Mouse (Mus musculus) midbrain, embryonic 11.5 days (tissue): ENCODE measurements around the gene Tubgcp6. TPM values are rescaled to one million over a fixed set of nuclear protein-coding genes. Genes with fewer than 3 reads are reported as not detected.

ENCODE experiments used
- ATAC-seq: fragments of 200-750 bp; cut with Nextera tagmentation; 2 replicates; pipeline ENCODE4 v1.8.0; 2017; ENCODE audit warnings: moderate TSS enrichment, moderate library complexity; ENCODE audit not compliant: low FRiP score
- DNase-seq: peaks from one replicate; pipeline ENCODE4 v3.0.0; 2015; ENCODE audit warnings: low spot score; ENCODE audit errors: missing footprints
- H3K27ac ChIP-seq: fragments of 300-500 bp; sonication (generic); 2 replicates; pipeline ENCODE4 v1.5.1; 2014; ENCODE audit warnings: low read depth, low read length
- H3K27me3 ChIP-seq: fragments of 300-500 bp; sonication (generic); 2 replicates; pipeline ENCODE4 v1.6.1; 2014; ENCODE audit warnings: mild to moderate bottlenecking, low read length, moderate library complexity, mixed read lengths; ENCODE audit not compliant: control insufficient read depth, insufficient read depth
- H3K36me3 ChIP-seq: fragments of 300-500 bp; sonication (generic); 2 replicates; pipeline ENCODE4 v1.6.1; 2014; ENCODE audit warnings: mild to moderate bottlenecking, low read length, moderate library complexity, mixed read lengths; ENCODE audit not compliant: control insufficient read depth, insufficient read depth
- H3K4me1 ChIP-seq: fragments of 300-500 bp; sonication (generic); 2 replicates; pipeline ENCODE4 v1.6.1; 2014; ENCODE audit warnings: low read length; ENCODE audit not compliant: control insufficient read depth, insufficient read depth
- H3K4me2 ChIP-seq: fragments of 300-500 bp; sonication (generic); 2 replicates; pipeline ENCODE4 v1.6.1; 2014; ENCODE audit warnings: mild to moderate bottlenecking, moderate library complexity
- H3K4me3 ChIP-seq: fragments of 300-500 bp; sonication (generic); 2 replicates; pipeline ENCODE4 v1.5.1; 2014; ENCODE audit warnings: low read depth, low read length
- H3K9ac ChIP-seq: fragments of 300-500 bp; sonication (generic); 2 replicates; pipeline ENCODE4 v1.6.1; 2014; ENCODE audit warnings: low read length
- H3K9me3 ChIP-seq: fragments of 300-500 bp; sonication (generic); 2 replicates; pipeline ENCODE4 v1.6.1; 2016; ENCODE audit warnings: low read length; ENCODE audit not compliant: control insufficient read depth
- WGBS: fragments of 180-500 bp; shearing (Covaris S2); extraction: QIAGEN DNeasy Blood & Tissue Kit; methylation state at CpG from one replicate; pipeline ENCODE4 v1.1.7; 2014; 5-methylcytosine and 5-hydroxymethylcytosine counted together
- polyA plus RNA-seq: library from polyadenylated mRNA; unstranded; fragments of >200 nt; fragmentation: Nextera tagmentation; extraction: Ambion mirVana; gene quantifications from 2 replicates; pipeline ENCODE4 v1.2.1, GENCODE M21; 2014

Tubgcp6 gene
- polyA plus RNA-seq, 1 experiment from 2014 or later: 16.8 TPM

GRCm38 (mm10) chr15:89067609-89068008 lies 55.3 kb downstream of the Tubgcp6 start:
- Histone ChIP-seq H3K4me2 (no peak overlapping the region), H3K27ac (no peak overlapping the region), H3K36me3 (no peaks in the 10 kb centered on the region), H3K4me1 (no peaks in the 10 kb centered on the region), H3K4me3 (no peak overlapping the region), H3K9ac (no peak overlapping the region), H3K9me3 (no peaks in the 10 kb centered on the region), H3K27me3 (peaks cover 27% of the 10 kb centered on the region)
- no peak for ATAC-seq
- 32% methylated on average over 35 of the region's 35 CpGs for WGBS
- peak; percentile 87 for DNase-seq

GRCm38 (mm10) chr15:89064891-89065290 lies 58.0 kb downstream of the Tubgcp6 start:
- H3K36me3 ChIP-seq: no peaks in the 10 kb centered on the region
- no peak overlapping the region for H3K27ac ChIP-seq
- no peaks in the 10 kb centered on the region for H3K9me3 ChIP-seq
- 90% methylated on average over 5 of the region's 5 CpGs for WGBS
- no peak overlapping the region for H3K4me3 ChIP-seq
- no peak overlapping the region for H3K4me2 ChIP-seq
- H3K9ac ChIP-seq: no peak overlapping the region
- H3K27me3 ChIP-seq: peaks cover 41% of the 10 kb centered on the region
- DNase-seq (peak; percentile 75), ATAC-seq (no peak)
- H3K4me1 ChIP-seq: no peaks in the 10 kb centered on the region

DNA sequence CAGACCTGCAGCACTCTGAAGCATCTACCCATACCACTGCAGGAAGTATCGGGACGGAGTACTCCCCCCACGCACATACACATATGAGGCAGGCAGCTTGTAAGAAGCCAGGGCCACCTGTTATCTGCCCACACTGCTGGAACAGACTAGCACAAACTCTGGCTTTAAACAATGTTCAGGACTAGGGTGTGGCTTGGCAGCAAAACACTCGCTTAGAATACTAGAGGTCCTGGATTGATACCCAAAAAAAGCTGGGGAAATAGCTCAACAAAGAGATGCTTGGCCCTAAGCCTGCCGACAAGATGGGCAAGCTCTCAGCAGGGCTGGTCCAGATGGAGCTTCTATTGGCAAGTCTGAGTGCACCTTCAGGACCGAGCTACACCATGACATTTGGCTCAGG lies 59.4 kb downstream of the Tubgcp6 start:
- H3K4me1 ChIP-seq: no peaks in the 10 kb centered on the region
- WGBS: 73% methylated on average over 6 of the region's 6 CpGs
- no peak overlapping the region for H3K4me3 ChIP-seq
- DNase-seq (no peak), ATAC-seq (no peak)
- no peak overlapping the region for H3K4me2 ChIP-seq
- no peaks in the 10 kb centered on the region for H3K9me3 ChIP-seq
- no peak overlapping the region for H3K9ac ChIP-seq
- peaks cover 39% of the 10 kb centered on the region for H3K27me3 ChIP-seq
- no peak overlapping the region for H3K27ac ChIP-seq
- H3K36me3 ChIP-seq: no peaks in the 10 kb centered on the region

- ATAC-seq: no peak
- no peak overlapping the region for H3K27ac ChIP-seq
- no peak overlapping the region for H3K9ac ChIP-seq
- no peaks in the 10 kb centered on the region for H3K4me1 ChIP-seq
- peak; percentile 49 for DNase-seq
- H3K27me3 ChIP-seq: peaks cover 38% of the 10 kb centered on the region
- H3K4me2 ChIP-seq: no peak overlapping the region
- WGBS: 74% methylated on average over 7 of the region's 7 CpGs
- H3K36me3 ChIP-seq: no peaks in the 10 kb centered on the region
- no peaks in the 10 kb centered on the region for H3K9me3 ChIP-seq
- H3K4me3 ChIP-seq: no peak overlapping the region
Observed at GRCm38 (mm10) chr15:89063001-89063400, 59.9 kb downstream of the Tubgcp6 start.

DNA sequence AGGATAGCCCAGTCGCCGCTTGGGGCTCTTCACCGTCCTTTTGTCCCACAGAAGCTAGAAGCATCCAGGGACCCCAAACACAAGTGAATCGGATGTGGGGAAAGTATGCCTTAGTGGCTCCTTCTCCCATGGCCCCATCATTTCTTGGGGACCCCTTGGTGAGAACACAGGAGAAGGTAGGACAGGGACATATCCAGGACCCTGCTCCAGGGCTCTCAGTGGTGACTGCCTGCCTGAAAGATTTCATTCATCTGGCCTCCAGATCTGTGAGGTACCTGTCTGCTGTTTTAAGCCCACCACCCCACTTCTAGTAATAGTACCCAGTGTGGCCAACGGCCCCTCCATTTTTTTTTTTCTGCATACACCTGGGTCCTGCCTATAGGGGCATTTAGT lies 60.4 kb downstream of the Tubgcp6 start:
- no peak overlapping the region for H3K9ac ChIP-seq
- no peaks in the 10 kb centered on the region for H3K9me3 ChIP-seq
- no peak overlapping the region for H3K4me3 ChIP-seq
- H3K27ac ChIP-seq: no peak overlapping the region
- peaks cover 33% of the 10 kb centered on the region for H3K27me3 ChIP-seq
- H3K36me3 ChIP-seq: no peaks in the 10 kb centered on the region
- no peak for ATAC-seq
- 89% methylated on average over 5 of the region's 5 CpGs for WGBS
- H3K4me2 ChIP-seq: no peak overlapping the region
- peak; percentile 31 for DNase-seq
- no peaks in the 10 kb centered on the region for H3K4me1 ChIP-seq

GRCm38 (mm10) chr15:89061761-89062517 lies 61.0 kb downstream of the Tubgcp6 start:
- H3K36me3 ChIP-seq: no peaks in the 10 kb centered on the region
- H3K4me2 ChIP-seq: no peak overlapping the region
- H3K27ac ChIP-seq: no peak overlapping the region
- H3K9me3 ChIP-seq: no peaks in the 10 kb centered on the region
- H3K4me1 ChIP-seq: no peaks in the 10 kb centered on the region
- H3K9ac ChIP-seq: no peak overlapping the region
- WGBS: 93% methylated on average over 6 of the region's 6 CpGs
- H3K27me3 ChIP-seq: peaks cover 28% of the 10 kb centered on the region
- peak; percentile 51 for DNase-seq
- ATAC-seq: no peak
- no peak overlapping the region for H3K4me3 ChIP-seq

DNA sequence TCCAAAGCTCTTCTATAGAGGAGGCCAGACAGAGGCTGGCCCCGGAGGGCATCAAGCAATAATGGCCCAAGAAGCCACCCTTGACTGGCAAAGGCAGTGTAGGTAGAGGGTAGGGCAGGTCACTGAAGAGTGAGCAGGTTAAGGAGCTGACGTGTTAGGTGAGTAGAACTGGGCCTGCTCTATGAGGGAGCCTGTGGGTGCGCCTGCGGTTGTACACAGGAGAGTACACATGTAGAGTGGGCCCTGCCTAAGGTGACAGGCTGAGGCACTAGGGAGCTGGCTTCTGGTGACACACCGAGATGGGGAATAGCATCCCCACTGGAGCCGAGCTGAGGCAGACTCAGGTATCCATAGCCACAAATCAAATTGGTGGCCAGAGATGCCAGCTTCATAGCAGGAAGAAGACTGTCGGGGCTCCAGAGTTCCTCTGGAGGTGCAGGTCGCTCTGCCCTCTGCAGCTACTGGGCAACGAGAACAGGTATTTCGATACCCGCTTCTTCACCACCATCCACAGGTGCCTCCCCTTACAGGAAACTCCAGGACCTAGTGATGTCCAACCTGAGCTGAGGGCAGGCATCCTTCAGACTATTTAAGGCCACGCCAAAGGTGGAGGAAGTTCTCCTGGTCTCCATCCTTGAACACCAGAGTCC lies 62.0 kb downstream of the Tubgcp6 start:
- no peaks in the 10 kb centered on the region for H3K4me1 ChIP-seq
- DNase-seq: peak; percentile 41
- WGBS: 85% methylated on average over 12 of the region's 12 CpGs
- no peak overlapping the region for H3K9ac ChIP-seq
- peaks cover 25% of the 10 kb centered on the region for H3K27me3 ChIP-seq
- no peaks in the 10 kb centered on the region for H3K9me3 ChIP-seq
- no peaks in the 10 kb centered on the region for H3K36me3 ChIP-seq
- no peak overlapping the region for H3K27ac ChIP-seq
- H3K4me3 ChIP-seq: no peak overlapping the region
- no peak for ATAC-seq
- peak overlapping the region; percentile 97; the same call in 1 of the 2 replicates for H3K4me2 ChIP-seq

GRCm38 (mm10) chr15:89060032-89060681 lies 62.8 kb downstream of the Tubgcp6 start:
- Histone ChIP-seq H3K27ac (no peak overlapping the region), H3K9ac (peak overlapping the region; percentile 80), H3K9me3 (no peaks in the 10 kb centered on the region), H3K27me3 (peaks cover 24% of the 10 kb centered on the region), H3K36me3 (no peaks in the 10 kb centered on the region), H3K4me1 (no peaks in the 10 kb centered on the region), H3K4me3 (peak overlapping the region; percentile 81), H3K4me2 (peak overlapping the region; percentile 97)
- ATAC-seq (peak; percentile 74), DNase-seq (peak; percentile 94)
- 2% methylated on average over 44 of the region's 48 CpGs for WGBS
